Mouse (Mus musculus) ZHBTc4 (cell line): ENCODE measurements around the gene B230118H07Rik.

ENCODE experiments used
- DNase-seq: peaks from one replicate; pipeline ENCODE4 v3.0.0-alpha.2; 2011; ENCODE audit warnings: low read depth, low spot score

Gene B230118H07Rik

GRCm38 (mm10) chr2:101649114-101649671 is at the start of gene B230118H07Rik, which contains the start of gene Rag1:
B230118H07Rik (minus strand) TSS chr2:101649532.
Rag1 (minus strand) TSS chr2:101649501.
- DNase-seq, result no peak

GRCm38 (mm10) chr2:101695584-101695983 is 46.3 kb upstream of the B230118H07Rik start:
- no peak for DNase-seq

GRCm38 (mm10) chr2:101693577-101694215 is 44.4 kb upstream of the B230118H07Rik start:
- peak; percentile 30 for DNase-seq

- DNase-seq, result no peak
These were observed 43.7 kb upstream of the B230118H07Rik start for GRCm38 (mm10) chr2:101693043-101693442.

GRCm38 (mm10) chr2:101690252-101690827 is 41.0 kb upstream of the B230118H07Rik start:
- DNase-seq, result no peak

GRCm38 (mm10) chr2:101688011-101688410 is 38.7 kb upstream of the B230118H07Rik start:
- no peak for DNase-seq

GRCm38 (mm10) chr2:101684421-101684820 is 35.1 kb upstream of the B230118H07Rik start:
- DNase-seq, result no peak

GRCm38 (mm10) chr2:101679164-101679784 is 29.9 kb upstream of the B230118H07Rik start:
- peak; percentile 45 for DNase-seq

- DNase-seq, result peak; percentile 91
These were observed 29.1 kb upstream of the B230118H07Rik start, which contains the start of gene Traf6 for GRCm38 (mm10) chr2:101678236-101679021. Traf6 (plus strand) TSS chr2:101678429.

GRCm38 (mm10) chr2:101673547-101673946 is 24.2 kb upstream of the B230118H07Rik start:
- DNase-seq, result no peak

- DNase-seq, result no peak
These were observed 19.4 kb upstream of the B230118H07Rik start for GRCm38 (mm10) chr2:101668751-101669150.

- no peak for DNase-seq
These were observed 16.4 kb upstream of the B230118H07Rik start for GRCm38 (mm10) chr2:101665703-101666092.

GRCm38 (mm10) chr2:101665058-101665702 is 15.8 kb upstream of the B230118H07Rik start:
- peak; percentile 83 for DNase-seq

GRCm38 (mm10) chr2:101660536-101660935 is 11.2 kb upstream of the B230118H07Rik start:
- no peak for DNase-seq

GRCm38 (mm10) chr2:101652921-101653597 is 3.7 kb upstream of the B230118H07Rik start:
- peak; percentile 73 for DNase-seq

GRCm38 (mm10) chr2:101652204-101652920 is 3.0 kb upstream of the B230118H07Rik start:
- DNase-seq, result peak; percentile 5

GRCm38 (mm10) chr2:101650446-101650845 is 1.1 kb upstream of the B230118H07Rik start:
- DNase-seq, result no peak

- no peak for DNase-seq
These were observed 971 bp downstream of the B230118H07Rik start for GRCm38 (mm10) chr2:101648361-101648760.

GRCm38 (mm10) chr2:101645841-101646240 is 3.5 kb downstream of the B230118H07Rik start:
- DNase-seq, result no peak

- no peak for DNase-seq
These were observed 9.4 kb downstream of the B230118H07Rik start for GRCm38 (mm10) chr2:101639840-101640350.
